Mouse (Mus musculus) kidney, adult 9 months (tissue): ENCODE measurements around the gene Gria3.

Experiments used
- DNase-seq: peaks from one replicate; pipeline ENCODE4 v3.0.0; 2022

Gria3 gene

GRCm38 (mm10) chrX:41573079-41573478 is 172.4 kb downstream of the Gria3 start:
- no peak for DNase-seq

- no peak for DNase-seq
These were observed 178.1 kb downstream of the Gria3 start for GRCm38 (mm10) chrX:41578797-41579196.

GRCm38 (mm10) chrX:41587692-41588091 is 187.0 kb downstream of the Gria3 start:
- no peak for DNase-seq

GRCm38 (mm10) chrX:41607181-41607580 is 206.5 kb downstream of the Gria3 start:
- DNase-seq = no peak

DNA sequence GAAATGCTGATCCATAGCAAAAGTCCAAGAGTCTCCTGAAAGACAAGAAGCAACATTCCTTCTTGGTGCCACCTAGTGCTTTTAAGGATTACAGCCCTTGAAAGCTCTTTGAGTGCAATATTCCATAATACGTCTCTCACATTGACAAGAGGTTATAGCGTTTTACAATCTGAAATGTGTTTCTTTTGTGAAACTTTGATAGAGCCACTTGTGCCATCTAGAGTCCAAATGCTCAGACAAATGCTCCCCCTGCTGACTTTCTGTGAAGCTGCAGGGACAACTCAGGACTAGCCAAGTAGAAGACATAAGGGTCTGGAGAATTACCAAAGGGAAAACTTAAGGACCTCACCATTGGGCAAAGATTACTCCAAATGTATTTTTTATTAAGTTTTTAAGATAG is 214.3 kb downstream of the Gria3 start:
- DNase-seq = peak; percentile 50

- no peak for DNase-seq
These were observed 216.3 kb downstream of the Gria3 start for GRCm38 (mm10) chrX:41616928-41617327.

- no peak for DNase-seq
These were observed 217.7 kb downstream of the Gria3 start for GRCm38 (mm10) chrX:41618396-41618795.

- DNase-seq = no peak
These were observed 232.9 kb downstream of the Gria3 start for GRCm38 (mm10) chrX:41633576-41633975.

GRCm38 (mm10) chrX:41644954-41645353 is 244.3 kb downstream of the Gria3 start:
- no peak for DNase-seq

DNA sequence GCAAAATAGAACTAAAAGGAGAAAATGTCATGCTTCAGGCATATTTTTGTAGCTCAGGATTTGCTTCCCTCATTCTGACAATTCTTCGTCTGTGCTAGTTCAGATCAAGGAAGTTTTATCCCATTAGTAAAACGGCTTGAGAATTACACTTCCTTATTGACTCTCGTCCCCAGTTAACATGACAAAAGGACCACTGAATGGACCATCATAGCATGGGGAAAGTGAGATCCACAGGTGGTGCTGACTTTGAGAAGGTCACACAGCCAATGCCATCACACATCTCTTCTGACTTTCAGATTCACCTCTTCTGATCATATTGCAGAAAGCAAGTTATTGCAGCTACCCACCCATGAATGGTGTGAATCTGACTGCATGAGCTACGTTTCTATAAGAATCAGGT is 257.1 kb downstream of the Gria3 start:
- DNase-seq = no peak

GRCm38 (mm10) chrX:41688869-41689268 is 288.2 kb downstream of the Gria3 start:
- no peak for DNase-seq

DNA sequence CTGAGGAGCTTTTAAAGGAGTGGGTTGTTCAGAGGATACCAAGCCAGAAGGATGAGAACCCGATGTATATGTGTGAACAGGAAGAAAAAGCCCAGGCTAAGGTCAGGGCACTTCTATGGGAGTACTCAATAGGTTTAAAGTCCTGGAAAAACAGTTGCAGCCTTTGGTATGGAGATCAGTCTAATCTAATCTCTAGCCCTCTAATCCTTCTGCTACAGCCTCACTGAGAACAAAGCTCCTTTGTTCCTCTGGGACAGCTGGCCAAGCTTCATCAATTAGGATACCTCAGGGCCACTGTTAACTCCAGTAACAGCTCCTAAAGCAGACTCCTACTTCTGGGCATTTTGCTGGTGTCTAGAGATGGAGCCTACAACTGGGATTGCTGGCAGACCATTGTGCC is 291.4 kb downstream of the Gria3 start:
- no peak for DNase-seq
